Mouse (Mus musculus) forebrain, embryonic 15.5 days (tissue): ENCODE data around the gene Pms1. TPM values are rescaled to one million over a fixed set of nuclear protein-coding genes. Genes with fewer than 3 reads are reported as not detected.
"Not testable (repeated sequence)": the region's sequence is repeated elsewhere in the genome, so short reads cannot be mapped to it uniquely, and the experiment has no call there.

Experiments
- ATAC-seq: fragments of 200-750 bp; cut with Nextera tagmentation; replicated peaks from 2 replicates; pipeline ENCODE4 v1.8.0; 2017; ENCODE audit warnings: mild to moderate bottlenecking, moderate TSS enrichment, moderate library complexity
- H3K27ac ChIP-seq: fragments of 300-500 bp; sonication (generic); replicated peaks from 2 replicates; pipeline ENCODE4 v1.5.1; 2015; ENCODE audit warnings: mild to moderate bottlenecking, inconsistent platforms
- H3K27me3 ChIP-seq: fragments of 300-500 bp; sonication (generic); 2 replicates; pipeline ENCODE4 v1.6.1; 2015; ENCODE audit warnings: inconsistent platforms
- H3K36me3 ChIP-seq: fragments of 300-500 bp; sonication (generic); 2 replicates; pipeline ENCODE4 v1.6.1; 2015; ENCODE audit warnings: mild to moderate bottlenecking, inconsistent platforms
- H3K4me1 ChIP-seq: fragments of 300-500 bp; sonication (generic); 2 replicates; pipeline ENCODE4 v1.6.1; 2015; ENCODE audit warnings: inconsistent platforms
- H3K4me2 ChIP-seq: fragments of 300-500 bp; sonication (generic); replicated peaks from 2 replicates; pipeline ENCODE4 v1.6.1; 2015; ENCODE audit warnings: mild to moderate bottlenecking, inconsistent platforms
- H3K4me3 ChIP-seq: fragments of 300-500 bp; sonication (generic); 2 replicates; pipeline ENCODE4 v1.5.1; 2015; ENCODE audit warnings: mild to moderate bottlenecking, inconsistent platforms
- H3K9ac ChIP-seq: fragments of 300-500 bp; sonication (generic); replicated peaks from 2 replicates; pipeline ENCODE4 v1.6.1; 2015; ENCODE audit warnings: mild to moderate bottlenecking, inconsistent platforms
- H3K9me3 ChIP-seq: fragments of 300-500 bp; sonication (generic); 2 replicates; pipeline ENCODE4 v1.6.1; 2016; ENCODE audit warnings: inconsistent platforms
- WGBS: fragments of 180-500 bp; shearing (Covaris S2); methylation state at CpG from one replicate; pipeline ENCODE4 v1.1.7; 2015; ENCODE audit warnings: mixed read lengths; 5-methylcytosine and 5-hydroxymethylcytosine counted together
- polyA plus RNA-seq: library from polyadenylated mRNA; unstranded; fragments of >200 nt; fragmentation: Nextera tagmentation; extraction: Ambion mirVana; gene quantifications from 2 replicates; pipeline ENCODE4 v1.2.1, GENCODE M21; 2015

Pms1 gene
- polyA plus RNA-seq, 1 experiment from 2014 or later: 11.2 TPM

DNA sequence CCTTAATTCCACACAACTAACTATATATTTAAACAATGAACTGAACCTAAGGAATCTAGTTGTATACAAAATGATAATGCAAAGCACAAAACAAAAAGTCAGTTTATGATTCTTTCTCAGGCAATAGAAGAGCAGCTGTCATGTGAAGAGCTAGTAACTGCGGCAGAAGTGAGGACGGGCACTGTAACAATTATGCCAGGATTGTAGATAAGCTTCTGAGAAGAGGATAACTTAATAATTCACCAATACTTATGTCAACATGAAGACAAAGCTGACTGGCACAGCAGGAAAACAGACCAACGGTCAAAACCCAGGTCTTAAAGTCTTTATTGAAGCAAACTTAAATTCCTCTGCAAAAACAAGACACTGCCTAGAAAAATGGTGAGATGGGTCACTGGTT is 5.6 kb downstream of the Pms1 start:
- Histone ChIP-seq H3K27ac (no peak overlapping the region), H3K36me3 (no peaks in the 10 kb centered on the region), H3K4me2 (no peak overlapping the region), H3K9ac (no peak overlapping the region), H3K9me3 (no peaks in the 10 kb centered on the region), H3K4me1 (0 out of 2 replicates have a peak, but pooled peaks cover 4% of the 10 kb centered on the region), H3K27me3 (no peaks in the 10 kb centered on the region), H3K4me3 (no peak overlapping the region)
- WGBS: 85% methylated on average over 3 of the region's 3 CpGs
- ATAC-seq: no peak

GRCm38 (mm10) chr1:53272646-53273045 is 24.2 kb downstream of the Pms1 start:
- no peaks in the 10 kb centered on the region for H3K9me3 ChIP-seq
- no peaks in the 10 kb centered on the region for H3K4me1 ChIP-seq
- no peak for ATAC-seq
- no peaks in the 10 kb centered on the region for H3K27me3 ChIP-seq
- no peak overlapping the region for H3K4me3 ChIP-seq
- no peak overlapping the region for H3K4me2 ChIP-seq
- H3K27ac ChIP-seq: no peak overlapping the region
- no peaks in the 10 kb centered on the region for H3K36me3 ChIP-seq
- H3K9ac ChIP-seq: no peak overlapping the region

- 94% methylated on average over 3 of the region's 3 CpGs for WGBS
- Histone ChIP-seq H3K36me3 (0 out of 2 replicates have a peak, but pooled peaks cover 2% of the 10 kb centered on the region), H3K4me2 (no peak overlapping the region), H3K4me3 (no peak overlapping the region), H3K9me3 (no peaks in the 10 kb centered on the region), H3K27me3 (no peaks in the 10 kb centered on the region), H3K27ac (no peak overlapping the region), H3K9ac (no peak overlapping the region), H3K4me1 (no peaks in the 10 kb centered on the region)
- ATAC-seq: no peak
These were observed 26.9 kb downstream of the Pms1 start for GRCm38 (mm10) chr1:53269901-53270300.

GRCm38 (mm10) chr1:53264958-53265612 is 31.7 kb downstream of the Pms1 start:
- not testable (repeated sequence) for H3K4me3 ChIP-seq, H3K27ac ChIP-seq, H3K4me2 ChIP-seq, H3K36me3 ChIP-seq, H3K27me3 ChIP-seq, H3K9me3 ChIP-seq, ATAC-seq, H3K4me1 ChIP-seq, H3K9ac ChIP-seq

DNA sequence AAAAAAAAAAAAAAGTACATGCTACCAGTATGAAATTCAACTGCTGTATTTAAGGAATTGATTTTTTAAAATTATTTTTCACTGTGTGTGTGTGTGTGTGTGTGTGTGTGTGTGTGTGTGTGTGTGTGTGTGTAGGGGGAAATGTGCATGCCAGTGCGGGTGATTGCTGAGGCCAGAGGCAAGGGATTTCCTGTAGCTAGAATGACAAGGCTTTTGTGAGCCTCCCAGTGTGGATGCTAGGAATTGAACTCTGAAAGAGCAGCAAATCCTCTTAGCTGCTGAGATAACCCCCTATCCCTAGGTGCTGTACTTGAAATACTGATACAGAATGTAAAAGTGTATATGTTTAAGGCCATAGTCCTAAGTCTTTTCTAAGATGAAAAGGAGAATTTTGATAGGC is 70.8 kb downstream of the Pms1 start:
- ATAC-seq: no peak
- H3K4me2 ChIP-seq: no peak overlapping the region
- no peak overlapping the region for H3K27ac ChIP-seq
- no peak overlapping the region for H3K4me3 ChIP-seq
- H3K9ac ChIP-seq: no peak overlapping the region
- WGBS: 22% methylated on average over 1 of the region's 1 CpGs
- H3K27me3 ChIP-seq: no peaks in the 10 kb centered on the region
- no peaks in the 10 kb centered on the region for H3K9me3 ChIP-seq
- no peaks in the 10 kb centered on the region for H3K4me1 ChIP-seq
- H3K36me3 ChIP-seq: no peaks in the 10 kb centered on the region

DNA sequence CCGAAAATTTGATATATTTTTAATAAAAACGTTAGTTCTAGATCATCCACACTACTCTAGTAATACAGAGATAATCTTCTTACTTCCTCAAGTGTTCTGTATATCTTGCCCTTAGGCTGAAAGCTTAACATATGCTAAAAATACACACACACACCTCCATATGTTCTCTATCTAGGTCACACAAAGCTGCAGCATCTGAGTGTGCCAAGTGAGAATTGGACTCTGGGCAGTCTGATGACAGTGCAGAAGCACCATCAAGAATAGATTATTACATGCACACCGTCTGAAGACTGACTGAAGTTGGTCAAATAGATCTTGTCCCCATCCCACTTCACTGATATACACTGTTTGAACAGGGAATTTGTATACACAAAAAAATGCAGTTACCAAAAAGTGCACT is 71.2 kb downstream of the Pms1 start:
- Histone ChIP-seq H3K9ac (no peak overlapping the region), H3K36me3 (no peaks in the 10 kb centered on the region), H3K27me3 (no peaks in the 10 kb centered on the region), H3K4me2 (no peak overlapping the region), H3K4me3 (no peak overlapping the region), H3K4me1 (no peaks in the 10 kb centered on the region), H3K27ac (no peak overlapping the region), H3K9me3 (no peaks in the 10 kb centered on the region)
- ATAC-seq: no peak
- WGBS: 83% methylated on average over 3 of the region's 3 CpGs

DNA sequence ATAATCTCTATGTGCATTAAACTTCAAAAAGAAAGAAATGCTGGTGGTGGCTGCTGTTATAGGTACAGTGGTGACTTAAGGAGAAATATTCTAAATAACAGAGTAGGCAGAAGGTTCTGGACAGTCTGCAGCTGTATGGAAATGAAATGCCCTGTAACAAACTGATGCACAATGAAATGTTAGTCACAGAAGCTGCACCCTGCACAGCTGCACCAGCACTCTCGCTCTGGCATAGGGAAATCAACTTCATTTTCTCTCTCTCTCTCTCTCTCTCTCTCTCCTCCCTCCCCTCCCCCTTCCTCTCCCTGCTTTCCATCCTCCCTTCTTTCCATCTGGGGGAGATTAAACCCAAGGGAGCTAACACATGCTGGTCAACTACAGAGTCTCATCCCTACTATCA is 72.0 kb downstream of the Pms1 start:
- 65% methylated on average over 1 of the region's 1 CpGs for WGBS
- Histone ChIP-seq H3K4me3 (no peak overlapping the region), H3K9ac (no peak overlapping the region), H3K27me3 (no peaks in the 10 kb centered on the region), H3K4me1 (no peaks in the 10 kb centered on the region), H3K9me3 (no peaks in the 10 kb centered on the region), H3K36me3 (no peaks in the 10 kb centered on the region), H3K27ac (no peak overlapping the region), H3K4me2 (no peak overlapping the region)
- ATAC-seq: 0 out of 2 replicates have a peak, but pooled peaks have one; percentile 48

DNA sequence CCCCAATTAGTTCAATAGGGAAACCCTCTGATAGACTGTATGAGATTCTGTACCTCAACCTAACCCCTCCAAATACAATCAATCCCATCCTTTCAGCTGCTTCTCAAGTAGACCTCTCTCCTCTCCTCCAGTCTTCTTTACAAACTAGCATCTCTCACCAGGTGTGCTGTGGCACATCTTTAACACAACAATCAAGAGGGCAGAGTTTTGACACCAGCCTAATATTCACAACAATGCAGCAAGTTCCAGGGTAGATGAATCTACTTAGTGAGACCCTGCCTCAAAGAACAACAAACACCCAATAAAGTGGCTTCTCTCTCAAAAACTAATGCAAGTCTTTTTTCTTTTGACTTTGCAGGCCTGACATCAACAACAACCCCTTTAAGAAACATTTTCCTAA is 86.7 kb downstream of the Pms1 start:
- ATAC-seq: no peak

GRCm38 (mm10) chr1:53203902-53204301 is 92.9 kb downstream of the Pms1 start:
- 96% methylated on average over 2 of the region's 2 CpGs for WGBS
- no peak overlapping the region for H3K4me3 ChIP-seq
- no peak overlapping the region for H3K4me2 ChIP-seq
- no peak for ATAC-seq
- H3K9me3 ChIP-seq: no peaks in the 10 kb centered on the region
- H3K9ac ChIP-seq: no peak overlapping the region
- H3K27ac ChIP-seq: no peak overlapping the region
- no peaks in the 10 kb centered on the region for H3K27me3 ChIP-seq
- H3K36me3 ChIP-seq: no peaks in the 10 kb centered on the region
- no peaks in the 10 kb centered on the region for H3K4me1 ChIP-seq

More for the DNA sequence above, 86.7 kb downstream of the Pms1 start:
- Histone ChIP-seq H3K36me3 (no peaks in the 10 kb centered on the region), H3K4me2 (no peak overlapping the region), H3K9ac (no peak overlapping the region), H3K27ac (no peak overlapping the region), H3K4me1 (no peaks in the 10 kb centered on the region), H3K9me3 (no peaks in the 10 kb centered on the region), H3K27me3 (no peaks in the 10 kb centered on the region), H3K4me3 (no peak overlapping the region)

- no peaks in the 10 kb centered on the region for H3K27me3 ChIP-seq
- ATAC-seq: no peak
- H3K27ac ChIP-seq: no peak overlapping the region
- H3K9me3 ChIP-seq: no peaks in the 10 kb centered on the region
- no peaks in the 10 kb centered on the region for H3K36me3 ChIP-seq
- H3K4me1 ChIP-seq: no peaks in the 10 kb centered on the region
- H3K4me2 ChIP-seq: no peak overlapping the region
- WGBS: 82% methylated on average over 2 of the region's 2 CpGs
- no peak overlapping the region for H3K4me3 ChIP-seq
- no peak overlapping the region for H3K9ac ChIP-seq
These were observed 95.1 kb downstream of the Pms1 start for GRCm38 (mm10) chr1:53201630-53202199.

DNA sequence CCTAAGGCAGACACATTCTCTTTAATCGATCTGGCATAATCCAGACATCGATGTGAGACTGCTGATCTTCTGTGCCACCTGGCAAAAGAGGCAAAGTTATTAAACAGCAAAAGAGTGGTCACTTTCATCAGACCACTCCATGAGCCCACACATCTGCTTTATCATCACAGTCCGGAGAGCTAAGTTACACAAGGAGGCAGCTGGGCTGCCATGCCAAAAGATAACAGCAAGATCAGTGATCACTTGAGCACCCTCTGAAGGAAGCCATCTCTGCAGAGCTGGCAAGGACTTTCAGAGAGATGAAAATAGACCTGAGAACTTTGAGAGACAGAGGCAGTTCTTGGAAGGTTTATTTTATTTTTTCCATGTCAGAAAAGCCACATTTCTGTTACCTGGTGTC is 102.3 kb downstream of the Pms1 start:
- H3K4me1 ChIP-seq: no peaks in the 10 kb centered on the region
- H3K4me2 ChIP-seq: no peak overlapping the region
- no peak overlapping the region for H3K27ac ChIP-seq
- no peaks in the 10 kb centered on the region for H3K36me3 ChIP-seq
- no peaks in the 10 kb centered on the region for H3K27me3 ChIP-seq
- H3K9me3 ChIP-seq: no peaks in the 10 kb centered on the region
- H3K4me3 ChIP-seq: no peak overlapping the region
- WGBS: 96% methylated on average over 3 of the region's 3 CpGs
- ATAC-seq: no peak
- no peak overlapping the region for H3K9ac ChIP-seq

GRCm38 (mm10) chr1:53191234-53191633 is 105.6 kb downstream of the Pms1 start:
- no peaks in the 10 kb centered on the region for H3K27me3 ChIP-seq
- no peak for ATAC-seq
- no peaks in the 10 kb centered on the region for H3K4me1 ChIP-seq
- H3K9me3 ChIP-seq: no peaks in the 10 kb centered on the region
- H3K9ac ChIP-seq: no peak overlapping the region
- WGBS: 42% methylated on average over 3 of the region's 3 CpGs
- no peaks in the 10 kb centered on the region for H3K36me3 ChIP-seq
- no peak overlapping the region for H3K4me2 ChIP-seq
- H3K4me3 ChIP-seq: no peak overlapping the region
- H3K27ac ChIP-seq: no peak overlapping the region

GRCm38 (mm10) chr1:53189620-53190019 is 107.2 kb downstream of the Pms1 start:
- Histone ChIP-seq H3K27ac (no peak overlapping the region), H3K4me2 (no peak overlapping the region), H3K36me3 (no peaks in the 10 kb centered on the region), H3K9ac (no peak overlapping the region), H3K27me3 (no peaks in the 10 kb centered on the region), H3K9me3 (no peaks in the 10 kb centered on the region), H3K4me3 (no peak overlapping the region), H3K4me1 (no peaks in the 10 kb centered on the region)
- no peak for ATAC-seq
- WGBS: 57% methylated on average over 3 of the region's 3 CpGs
